Mouse (Mus musculus): ENCODE results near the gene Cenpb.

DNA sequence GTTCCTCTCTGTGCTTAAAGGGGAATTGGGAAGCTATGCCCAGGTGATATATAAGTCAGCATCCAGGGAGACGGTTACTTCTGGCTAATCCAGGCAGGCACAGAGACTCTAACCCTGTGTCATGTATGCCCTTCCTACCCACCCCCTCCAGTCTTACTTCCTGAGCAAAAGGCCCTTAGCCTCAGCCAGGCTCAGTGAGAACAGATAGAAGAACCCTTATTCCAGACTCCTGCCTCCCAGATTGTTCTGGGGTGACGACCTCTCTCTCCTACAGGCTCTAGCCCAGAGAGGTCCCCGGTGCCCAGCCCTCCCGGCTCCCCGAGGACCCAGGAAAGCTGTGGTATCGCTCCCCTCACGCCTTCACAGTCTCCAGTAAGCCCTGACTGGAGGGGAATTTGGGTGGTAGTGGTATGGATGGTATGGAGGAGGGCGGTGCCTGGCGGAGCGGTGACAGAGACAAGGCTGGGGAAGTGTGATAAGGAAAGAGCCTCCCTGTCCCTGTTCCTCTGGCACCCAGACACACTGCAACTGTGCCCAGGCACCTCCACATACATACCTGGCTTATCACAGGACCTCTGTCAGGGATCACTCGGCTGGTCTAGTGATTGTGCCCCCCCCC lies 44.2 kb downstream of the Cenpb start:
- TF ChIP-seq CTCF (IDR thresholded peaks at IDR 0.05) (no peak), POLR2A (IDR thresholded peaks at IDR 0.05; ENCODE audit: insufficient read depth, low read depth, low read length) (no peak)
